Mouse (Mus musculus): ENCODE results near the gene Rsph3b.

- TF ChIP-seq POLR2A (IDR thresholded peaks at IDR 0.05; ENCODE audit: low read depth, low read length) (no peak), CTCF (IDR thresholded peaks at IDR 0.05; ENCODE audit: extremely low read depth, insufficient read depth, insufficient read length, insufficient replicate concordance) (no peak)
Measured at GRCm38 (mm10) chr17:6881306-6881705, 67.2 kb downstream of the Rsph3b start.
